Comparison of ENCODE assay signal across 8 mouse cellular contexts in genomic region chr4:48472052-48472791, GRCm38 (mm10). TPM values are rescaled to one million over a fixed set of nuclear protein-coding genes. Genes with fewer than 3 reads are reported as not detected.
A peak's percentile ranks its signal among the peaks of the same experiment; 100 is the strongest.
DNase-seq lines count a peak whose midpoint lies in the region; ATAC-seq and TF ChIP-seq lines count a peak whose summit lies in the region.

No protein-coding gene starts in this region.

- WGBS in heart, embryonic 13.5 days = 11% methylated on average over 12 of the region's 12 CpGs
- WGBS in hindbrain, embryonic 10.5 days = 21% methylated on average over 12 of the region's 12 CpGs
- WGBS in liver, embryonic 14.5 days (ENCODE audit: insufficient replicate concordance) = 6% methylated on average over 12 of the region's 12 CpGs
- WGBS in stomach, embryonic 16.5 days = 7% methylated on average over 12 of the region's 12 CpGs

- peak overlapping the region; percentile 81; the same call in 1 of the 2 replicates for H3K27ac ChIP-seq in heart, embryonic 13.5 days (replicated peaks)
- H3K27ac ChIP-seq in bone marrow macrophage, adult 2 months (ENCODE audit: insufficient read depth, low read depth, low read length) = peak overlapping the region; percentile 62; the same call in 1 of the 2 replicates
- H3K27ac ChIP-seq in hindbrain, embryonic 10.5 days = peak overlapping the region; percentile 97
- no peak overlapping the region for H3K27ac ChIP-seq in liver, embryonic 14.5 days
- peak overlapping the region; percentile 86 for H3K27ac ChIP-seq in stomach, embryonic 16.5 days (ENCODE audit: low read length)

- H3K4me1 ChIP-seq in heart, embryonic 13.5 days = peaks cover 20% of the 10 kb centered on the region
- H3K4me1 ChIP-seq in bone marrow macrophage, adult 2 months (ENCODE audit: control insufficient read depth, insufficient read depth, low read length) = peaks cover 4% of the 10 kb centered on the region; the same call in 1 of the 2 replicates
- H3K4me1 ChIP-seq in hindbrain, embryonic 10.5 days (replicated peaks) = peaks cover 26% of the 10 kb centered on the region
- peaks cover 2 to 11% of the 10 kb centered on the region in 2 experiments; a peak in 3 of 4 replicates for H3K4me1 ChIP-seq in liver, embryonic 14.5 days (replicated peaks; ENCODE audit: control insufficient read depth in 2 of 2, insufficient read depth in 2 of 2, low read length in 1 of 2)
- peaks cover 14% of the 10 kb centered on the region for H3K4me1 ChIP-seq in stomach, embryonic 16.5 days (ENCODE audit: control insufficient read depth, insufficient read depth, low read length)

- no peaks in the 10 kb centered on the region for H3K27me3 ChIP-seq in heart, embryonic 13.5 days (replicated peaks)
- no peaks in the 10 kb centered on the region for H3K27me3 ChIP-seq in hindbrain, embryonic 10.5 days (ENCODE audit: insufficient read depth, poor library complexity, severe bottlenecking)
- no peaks in the 10 kb centered on the region; the same call in 1 of the 2 replicates for H3K27me3 ChIP-seq in liver, embryonic 14.5 days (ENCODE audit: control insufficient read depth, insufficient read depth, low read length)
- no peaks in the 10 kb centered on the region for H3K27me3 ChIP-seq in stomach, embryonic 16.5 days (ENCODE audit: control insufficient read depth, insufficient read depth, low read length)

- no peaks in the 10 kb centered on the region for H3K9me3 ChIP-seq in heart, embryonic 13.5 days
- no peaks in the 10 kb centered on the region for H3K9me3 ChIP-seq in hindbrain, embryonic 10.5 days
- H3K9me3 ChIP-seq in liver, embryonic 14.5 days (ENCODE audit: control insufficient read depth, low read length) = no peaks in the 10 kb centered on the region
- no peaks in the 10 kb centered on the region for H3K9me3 ChIP-seq in stomach, embryonic 16.5 days (replicated peaks; ENCODE audit: control insufficient read depth, low read length)

- ATAC-seq in heart, embryonic 13.5 days (ENCODE audit: extremely low read depth, insufficient number of reproducible peaks, low FRiP score, low TSS enrichment) = no peak
- 0 out of 2 replicates have a peak, but pooled peaks have one; percentile 12 for ATAC-seq in liver, embryonic 14.5 days (ENCODE audit: insufficient read depth)
- no peak for ATAC-seq in stomach, embryonic 16.5 days (ENCODE audit: insufficient read depth, low FRiP score)

- H3K36me3 ChIP-seq in heart, embryonic 13.5 days = peaks cover 13% of the 10 kb centered on the region
- peaks cover 27% of the 10 kb centered on the region for H3K36me3 ChIP-seq in hindbrain, embryonic 10.5 days
- H3K36me3 ChIP-seq in liver, embryonic 14.5 days (replicated peaks; ENCODE audit: control insufficient read depth, insufficient read depth, low read depth) = peaks cover 9% of the 10 kb centered on the region
- H3K36me3 ChIP-seq in stomach, embryonic 16.5 days (ENCODE audit: control insufficient read depth, insufficient read depth, low read length) = peaks cover 3% of the 10 kb centered on the region; the same call in 1 of the 2 replicates

- H3K4me2 ChIP-seq in heart, embryonic 13.5 days = peak overlapping the region; percentile 88
- H3K4me2 ChIP-seq in liver, embryonic 14.5 days (ENCODE audit: low read depth) = peak overlapping the region; percentile 94
- peak overlapping the region; percentile 81 for H3K4me2 ChIP-seq in stomach, embryonic 16.5 days (ENCODE audit: low read depth, low read length)

- intact Hi-C loops in heart, postnatal 14 days (cut with DNase I) = loop anchor here (2.0 to 5.0 kb wide), 3 partner anchors 70 to 209 kb away; no protein-coding TSS in a partner anchor

- TF ChIP-seq CTCF in bone marrow macrophage, adult 2 months (IDR thresholded peaks at IDR 0.05; ENCODE audit: low read depth, low read length) = no peak
- no peak for TF ChIP-seq CTCF in liver, embryonic 14.5 days (IDR thresholded peaks at IDR 0.05; ENCODE audit: low read depth)

- peak overlapping the region; percentile 97 for H3K9ac ChIP-seq in heart, embryonic 13.5 days
- peak overlapping the region; percentile 97 for H3K9ac ChIP-seq in liver, embryonic 14.5 days (replicated peaks)
- peak overlapping the region; percentile 97 for H3K9ac ChIP-seq in stomach, embryonic 16.5 days (ENCODE audit: low read length)

- H3K4me3 ChIP-seq in heart, embryonic 13.5 days = peak overlapping the region; percentile 88
- H3K4me3 ChIP-seq in bone marrow macrophage, adult 2 months (ENCODE audit: insufficient read depth, low read length) = peak overlapping the region; percentile 68
- H3K4me3 ChIP-seq in hindbrain, embryonic 10.5 days = peak overlapping the region; percentile 84
- H3K4me3 ChIP-seq in liver, embryonic 14.5 days (ENCODE audit: insufficient read depth in 1 of 2, low read depth in 2 of 2, low read length in 2 of 2) = peak overlapping the region; percentile 95 to 98
- peak overlapping the region; percentile 98 for H3K4me3 ChIP-seq in stomach, embryonic 16.5 days (replicated peaks; ENCODE audit: low read length)

- TF ChIP-seq POLR2A in bone marrow macrophage, adult 2 months (IDR thresholded peaks at IDR 0.05; ENCODE audit: borderline replicate concordance, low read depth, low read length) = no peak

- DNase-seq in heart, postnatal 14 days = no peak
- peak; percentile 28 for DNase-seq in hindbrain, embryonic 10.5 days (ENCODE audit: low spot score)
- DNase-seq in liver, embryonic 14.5 days (ENCODE audit: low read depth in 3 of 3, low spot score in 3 of 3) = peak in 1 of 3 experiments; percentile 7
- DNase-seq in adrenal gland, postnatal 25 days = no peak
- no peak for DNase-seq in MN1 (ENCODE audit: low spot score)

- no peak for TF ChIP-seq EP300 in liver, embryonic 14.5 days (IDR thresholded peaks at IDR 0.05; ENCODE audit: low read depth)

RNA-seq across cellular contexts. Expression of gene Tex10, which starts 1.0 kb away (rescaled TPM):
- 30.4 and 34.3 TPM in 2 replicates for polyA plus RNA-seq in heart, embryonic 13.5 days (2015; fragmentation: Nextera tagmentation; extraction: Ambion mirVana)
- total RNA-seq in heart, postnatal 14 days (2021) = 10 to 100 TPM; 10.8 to 11.6 TPM
- 17.2 and 21.3 TPM in 2 replicates for polyA plus RNA-seq in bone marrow macrophage, adult 2 months (2012; ENCODE audit: insufficient read depth, insufficient read length, missing spikeins)
- polyA plus RNA-seq in hindbrain, embryonic 10.5 days (2016; fragmentation: Nextera tagmentation; extraction: Ambion mirVana) = 59.3 and 70.6 TPM in 2 replicates
- polyA plus RNA-seq in liver, embryonic 14.5 days (2012; rRNA removed) = 7.8 and 10.5 TPM in 2 replicates
- polyA plus RNA-seq in liver, embryonic 14.5 days (2014; fragmentation: Nextera tagmentation; extraction: Ambion mirVana) = 21.9 and 23.4 TPM in 2 replicates
- 47.6 and 49.4 TPM in 2 replicates for polyA plus RNA-seq in stomach, embryonic 16.5 days (2015; fragmentation: Nextera tagmentation; extraction: Ambion mirVana)
- total RNA-seq in adrenal gland, postnatal 25 days (2021) = 26.6 and 30.9 TPM in 2 replicates
